Comparison of ENCODE assay signal across 9 mouse cellular contexts in the genomic region with DNA sequence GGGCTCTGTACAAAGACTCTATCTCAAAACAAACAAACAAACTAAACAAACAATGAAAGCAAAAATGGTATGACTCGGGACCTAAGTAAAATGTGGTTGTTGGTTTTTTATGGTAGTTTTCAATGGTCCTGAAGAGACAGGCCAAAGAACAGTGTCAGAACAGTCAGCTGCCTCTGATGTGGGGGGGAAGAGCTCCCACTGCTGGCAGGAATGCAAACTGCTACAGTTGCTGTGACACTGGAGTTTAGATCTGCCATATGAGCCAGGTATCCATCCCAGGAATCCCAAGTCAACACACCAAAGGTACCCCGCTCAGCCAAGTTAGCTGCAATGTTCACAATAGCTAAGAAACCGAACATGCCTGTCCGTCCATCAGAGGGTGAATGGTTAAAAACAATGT. TPM values are rescaled to one million over a fixed set of nuclear protein-coding genes. Genes with fewer than 3 reads are reported as not detected.
A peak's percentile ranks its signal among the peaks of the same experiment; 100 is the strongest.
DNase-seq lines count a peak whose midpoint lies in the region; ATAC-seq lines count a peak whose summit lies in the region.
"Had no signal": no experiment of that assay in that cellular context is flagged by ENCODE, and none has a peak within 500 bp of the region (broad histone marks: within the 10 kb centered on the region; RNA-seq: fewer than 3 reads in every experiment).

No protein-coding gene starts in this region.

- no peak overlapping the region for H3K27ac ChIP-seq in embryonic facial prominence, embryonic 10.5 days (replicated peaks)
- H3K27ac ChIP-seq in intestine, embryonic 14.5 days (ENCODE audit: low read depth), result no peak overlapping the region
- H3K27ac ChIP-seq in limb, embryonic 10.5 days, result no peak overlapping the region
- H3K27ac ChIP-seq: limb, embryonic 15.5 days had no signal

- peaks cover 84% of the 10 kb centered on the region for H3K36me3 ChIP-seq in embryonic facial prominence, embryonic 10.5 days (replicated peaks)
- peaks cover 78% of the 10 kb centered on the region for H3K36me3 ChIP-seq in intestine, embryonic 14.5 days (ENCODE audit: control insufficient read depth, insufficient read depth, low read length)
- peaks cover 92% of the 10 kb centered on the region for H3K36me3 ChIP-seq in limb, embryonic 10.5 days

- no peak overlapping the region for H3K9ac ChIP-seq in intestine, embryonic 14.5 days (ENCODE audit: low read length)
- H3K9ac ChIP-seq: limb, embryonic 15.5 days had no signal

- H3K27me3 ChIP-seq in embryonic facial prominence, embryonic 10.5 days (replicated peaks; ENCODE audit: low read depth, poor library complexity, severe bottlenecking), result no peaks in the 10 kb centered on the region
- no peaks in the 10 kb centered on the region for H3K27me3 ChIP-seq in intestine, embryonic 14.5 days (replicated peaks; ENCODE audit: control insufficient read depth, insufficient read depth, low read length)
- H3K27me3 ChIP-seq in limb, embryonic 10.5 days (ENCODE audit: low read depth, poor library complexity, severe bottlenecking), result no peaks in the 10 kb centered on the region
- H3K27me3 ChIP-seq: limb, embryonic 15.5 days had no signal

- H3K4me2 ChIP-seq in intestine, embryonic 14.5 days (ENCODE audit: low read length), result no peak overlapping the region
- H3K4me2 ChIP-seq: limb, embryonic 15.5 days had no signal

- 0 out of 2 replicates have a peak, but pooled peaks have one; percentile 12 for ATAC-seq in intestine, embryonic 14.5 days (replicated peaks; ENCODE audit: low FRiP score, low TSS enrichment, low read depth)

- WGBS in embryonic facial prominence, embryonic 10.5 days, result 64% methylated on average over 4 of the region's 4 CpGs
- WGBS in intestine, embryonic 14.5 days, result 58% methylated on average over 4 of the region's 4 CpGs
- WGBS in limb, embryonic 10.5 days, result 73% methylated on average over 4 of the region's 4 CpGs

- H3K4me3 ChIP-seq in embryonic facial prominence, embryonic 10.5 days, result no peak overlapping the region
- H3K4me3 ChIP-seq in intestine, embryonic 14.5 days (ENCODE audit: low read depth, low read length), result no peak overlapping the region
- no peak overlapping the region for H3K4me3 ChIP-seq in limb, embryonic 10.5 days
- H3K4me3 ChIP-seq: limb, embryonic 15.5 days had no signal

- H3K4me1 ChIP-seq in embryonic facial prominence, embryonic 10.5 days, result no peaks in the 10 kb centered on the region
- no peaks in the 10 kb centered on the region for H3K4me1 ChIP-seq in intestine, embryonic 14.5 days (replicated peaks; ENCODE audit: control insufficient read depth, insufficient read depth, low read length)
- no peaks in the 10 kb centered on the region for H3K4me1 ChIP-seq in limb, embryonic 10.5 days
- H3K4me1 ChIP-seq: limb, embryonic 15.5 days had no signal

- peak; percentile 46 for DNase-seq in gastrocnemius, adult 18-20 months (ENCODE audit: low spot score)
- DNase-seq in gastrocnemius, postnatal 25 days, result no peak
- peak; percentile 55 to 57 for DNase-seq in B cell, adult 2 months
- DNase-seq in adrenal gland, postnatal 14 days, result peak; percentile 66
- DNase-seq in embryonic facial prominence, embryonic 10.5 days (ENCODE audit: low spot score), result peak; percentile 78
- peak; percentile 91 for DNase-seq in intestine, embryonic 14.5 days (ENCODE audit: low spot score)
- DNase-seq in limb, embryonic 10.5 days (ENCODE audit: low spot score), result peak; percentile 80
- peak; percentile 87 for DNase-seq in retina, embryonic 14.5 days (ENCODE audit: low spot score)

- no peaks in the 10 kb centered on the region for H3K9me3 ChIP-seq in embryonic facial prominence, embryonic 10.5 days
- H3K9me3 ChIP-seq in intestine, embryonic 14.5 days (ENCODE audit: control insufficient read depth, low read length), result no peaks in the 10 kb centered on the region
- no peaks in the 10 kb centered on the region for H3K9me3 ChIP-seq in limb, embryonic 10.5 days (replicated peaks)
- H3K9me3 ChIP-seq: limb, embryonic 15.5 days had no signal

RNA-seq across cellular contexts. Expression of gene Saa2, which starts 19.1 kb away (rescaled TPM):
- total RNA-seq in gastrocnemius, adult 18-20 months (2021), result under 1 TPM in 1 of 2 experiments, not detected in 1; 0.40 TPM
- not detected for total RNA-seq in gastrocnemius, postnatal 25 days (2021)
- total RNA-seq in adrenal gland, postnatal 14 days (2021), result 0.63 TPM in 1 of 2 replicates, not detected in the other
- 1.5 and 1.8 TPM in 2 replicates for polyA plus RNA-seq in embryonic facial prominence, embryonic 10.5 days (2016; fragmentation: Nextera tagmentation; extraction: Ambion mirVana)
- 0.45 and 1.1 TPM in 2 replicates for polyA plus RNA-seq in intestine, embryonic 14.5 days (2014; fragmentation: Nextera tagmentation; extraction: Ambion mirVana)
- polyA plus RNA-seq in limb, embryonic 10.5 days (2016; fragmentation: Nextera tagmentation; extraction: Ambion mirVana), result 1.7 TPM in 2 replicates

RNA-seq across cellular contexts. Expression of gene Hps5, which starts 25.2 kb away (rescaled TPM):
- total RNA-seq in gastrocnemius, adult 18-20 months (2021), result 10 to 100 TPM; 11.2 to 12.1 TPM
- 10 to 100 TPM in 1 of 2 experiments, 1 to 10 TPM in 1; 9.8 to 10.9 TPM for total RNA-seq in gastrocnemius, postnatal 25 days (2021)
- total RNA-seq in adrenal gland, postnatal 14 days (2021), result 18.7 and 19.0 TPM in 2 replicates
- 17.6 and 19.2 TPM in 2 replicates for polyA plus RNA-seq in embryonic facial prominence, embryonic 10.5 days (2016; fragmentation: Nextera tagmentation; extraction: Ambion mirVana)
- 18.8 and 20.9 TPM in 2 replicates for polyA plus RNA-seq in intestine, embryonic 14.5 days (2014; fragmentation: Nextera tagmentation; extraction: Ambion mirVana)
- 19.0 and 19.5 TPM in 2 replicates for polyA plus RNA-seq in limb, embryonic 10.5 days (2016; fragmentation: Nextera tagmentation; extraction: Ambion mirVana)

RNA-seq across cellular contexts. Expression of gene Gtf2h1, which starts 25.2 kb away (rescaled TPM):
- 10 to 100 TPM; 15.4 to 18.2 TPM for total RNA-seq in gastrocnemius, adult 18-20 months (2021)
- total RNA-seq in gastrocnemius, postnatal 25 days (2021), result 10 to 100 TPM; 13.0 to 15.3 TPM
- 41.1 and 41.3 TPM in 2 replicates for total RNA-seq in adrenal gland, postnatal 14 days (2021)
- polyA plus RNA-seq in embryonic facial prominence, embryonic 10.5 days (2016; fragmentation: Nextera tagmentation; extraction: Ambion mirVana), result 49.3 and 50.6 TPM in 2 replicates
- polyA plus RNA-seq in intestine, embryonic 14.5 days (2014; fragmentation: Nextera tagmentation; extraction: Ambion mirVana), result 48.7 and 52.9 TPM in 2 replicates
- polyA plus RNA-seq in limb, embryonic 10.5 days (2016; fragmentation: Nextera tagmentation; extraction: Ambion mirVana), result 50.2 and 52.4 TPM in 2 replicates

RNA-seq across cellular contexts. Expression of gene Saa1, which starts 27.9 kb away (rescaled TPM):
- total RNA-seq in gastrocnemius, adult 18-20 months (2021), result not detected
- total RNA-seq in gastrocnemius, postnatal 25 days (2021), result not detected
- total RNA-seq in adrenal gland, postnatal 14 days (2021), result 0.85 TPM in 1 of 2 replicates, not detected in the other
- polyA plus RNA-seq in embryonic facial prominence, embryonic 10.5 days (2016; fragmentation: Nextera tagmentation; extraction: Ambion mirVana), result 1.3 and 1.5 TPM in 2 replicates
- 1.4 and 2.0 TPM in 2 replicates for polyA plus RNA-seq in intestine, embryonic 14.5 days (2014; fragmentation: Nextera tagmentation; extraction: Ambion mirVana)
- 1.4 and 3.3 TPM in 2 replicates for polyA plus RNA-seq in limb, embryonic 10.5 days (2016; fragmentation: Nextera tagmentation; extraction: Ambion mirVana)

RNA-seq across cellular contexts. Expression of gene Saa4, which starts 38.3 kb away (rescaled TPM):
- total RNA-seq in gastrocnemius, adult 18-20 months (2021), result under 1 TPM in 1 of 2 experiments, not detected in 1; 0.09 TPM
- total RNA-seq in gastrocnemius, postnatal 25 days (2021), result not detected
- 1.3 and 16.7 TPM in 2 replicates for total RNA-seq in adrenal gland, postnatal 14 days (2021)
- polyA plus RNA-seq in embryonic facial prominence, embryonic 10.5 days (2016; fragmentation: Nextera tagmentation; extraction: Ambion mirVana), result not detected in 2 replicates
- not detected in 2 replicates for polyA plus RNA-seq in intestine, embryonic 14.5 days (2014; fragmentation: Nextera tagmentation; extraction: Ambion mirVana)
- not detected in 2 replicates for polyA plus RNA-seq in limb, embryonic 10.5 days (2016; fragmentation: Nextera tagmentation; extraction: Ambion mirVana)
- polyA plus RNA-seq: limb, embryonic 15.5 days had no signal
